Mouse (Mus musculus) midbrain, embryonic 15.5 days (tissue): ENCODE measurements at regions not wholly inside any gene's neighbourhood (a gene's known extent, or its start where the extent isn't known, plus 50 kb on each side); places are given as distances from the start of the nearest gene placed in this dataset.
"Not testable (repeated sequence)": the region's sequence is repeated elsewhere in the genome, so short reads cannot be mapped to it uniquely, and the experiment has no call there.

Source experiments
- ATAC-seq: fragments of 200-750 bp; cut with Nextera tagmentation; replicated peaks from 2 replicates; pipeline ENCODE4 v1.8.0; 2017; ENCODE audit warnings: moderate TSS enrichment
- H3K27ac ChIP-seq: fragments of 300-500 bp; sonication (generic); 2 replicates; pipeline ENCODE4 v1.5.1; 2015; ENCODE audit warnings: mild to moderate bottlenecking, inconsistent platforms
- H3K27me3 ChIP-seq: fragments of 300-500 bp; sonication (generic); replicated peaks from 2 replicates; pipeline ENCODE4 v1.6.1; 2015; ENCODE audit warnings: inconsistent platforms
- H3K36me3 ChIP-seq: fragments of 300-500 bp; sonication (generic); replicated peaks from 2 replicates; pipeline ENCODE4 v1.6.1; 2015; ENCODE audit warnings: inconsistent platforms
- H3K4me1 ChIP-seq: fragments of 300-500 bp; sonication (generic); 2 replicates; pipeline ENCODE4 v1.6.1; 2015; ENCODE audit warnings: inconsistent platforms
- H3K4me2 ChIP-seq: fragments of 300-500 bp; sonication (generic); 2 replicates; pipeline ENCODE4 v1.6.1; 2015; ENCODE audit warnings: inconsistent platforms, mild to moderate bottlenecking, moderate library complexity
- H3K4me3 ChIP-seq: fragments of 300-500 bp; sonication (generic); 2 replicates; pipeline ENCODE4 v1.5.1; 2015; ENCODE audit warnings: mild to moderate bottlenecking, inconsistent platforms
- H3K9ac ChIP-seq: fragments of 300-500 bp; sonication (generic); 2 replicates; pipeline ENCODE4 v1.6.1; 2015; ENCODE audit warnings: mild to moderate bottlenecking, inconsistent platforms
- H3K9me3 ChIP-seq: fragments of 300-500 bp; sonication (generic); 2 replicates; pipeline ENCODE4 v1.6.1; 2016; ENCODE audit warnings: inconsistent platforms
- WGBS: fragments of 180-500 bp; shearing (Covaris S2); methylation state at CpG from one replicate; pipeline ENCODE4 v1.1.7; 2015; ENCODE audit warnings: mixed read lengths; 5-methylcytosine and 5-hydroxymethylcytosine counted together

DNA sequence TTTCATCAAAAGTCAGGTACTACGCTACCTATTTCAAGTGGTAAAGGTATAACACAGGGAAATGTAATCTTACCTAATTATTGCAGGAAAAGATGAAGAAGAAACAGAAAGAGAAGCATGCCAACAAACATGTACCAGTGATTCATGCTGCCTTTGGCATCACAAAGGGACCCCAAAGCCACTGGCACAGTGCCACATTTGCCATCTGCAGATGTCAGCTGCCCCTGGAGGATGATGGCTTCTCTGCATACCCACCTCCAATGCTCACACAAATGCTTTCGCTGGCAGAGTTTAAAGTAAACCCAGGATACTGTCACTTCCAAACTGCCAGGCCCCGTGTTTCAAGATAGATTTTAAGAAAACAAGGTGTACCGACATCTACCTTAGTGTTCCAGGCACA is 168.6 kb upstream of the Fbxl7 start:
- H3K36me3 ChIP-seq: no peaks in the 10 kb centered on the region
- no peak overlapping the region for H3K4me2 ChIP-seq
- ATAC-seq: peak; percentile 63; the same call in 1 of the 2 replicates
- H3K27ac ChIP-seq: no peak overlapping the region
- H3K4me1 ChIP-seq: no peaks in the 10 kb centered on the region
- 67% methylated on average over 4 of the region's 4 CpGs for WGBS
- no peak overlapping the region for H3K4me3 ChIP-seq
- no peaks in the 10 kb centered on the region for H3K27me3 ChIP-seq
- no peaks in the 10 kb centered on the region for H3K9me3 ChIP-seq
- no peak overlapping the region for H3K9ac ChIP-seq

DNA sequence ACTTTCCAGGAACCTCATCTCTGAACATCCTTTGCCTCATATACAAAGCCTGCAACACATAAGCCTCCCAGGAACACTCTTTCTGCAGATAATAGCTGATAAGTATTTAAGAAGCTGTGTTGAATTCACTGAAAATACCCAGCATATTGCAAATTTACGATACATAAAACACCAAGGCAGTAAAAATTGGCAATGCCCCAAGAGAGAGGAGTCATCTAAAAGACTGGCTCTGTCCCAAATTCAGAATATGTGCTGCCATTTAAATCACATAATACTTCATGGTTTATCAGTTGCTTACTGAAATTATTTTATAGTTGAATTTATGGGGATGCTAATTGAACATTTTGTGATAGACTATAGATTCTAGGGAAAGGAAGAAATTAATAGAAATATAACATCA is 172.3 kb upstream of the Fbxl7 start:
- H3K4me1 ChIP-seq: no peaks in the 10 kb centered on the region
- H3K4me3 ChIP-seq: no peak overlapping the region
- H3K9me3 ChIP-seq: no peaks in the 10 kb centered on the region
- no peaks in the 10 kb centered on the region for H3K27me3 ChIP-seq
- no peak overlapping the region for H3K9ac ChIP-seq
- H3K27ac ChIP-seq: no peak overlapping the region
- no peak overlapping the region for H3K4me2 ChIP-seq
- H3K36me3 ChIP-seq: no peaks in the 10 kb centered on the region
- WGBS: 71% methylated on average over 1 of the region's 1 CpGs
- ATAC-seq: no peak

DNA sequence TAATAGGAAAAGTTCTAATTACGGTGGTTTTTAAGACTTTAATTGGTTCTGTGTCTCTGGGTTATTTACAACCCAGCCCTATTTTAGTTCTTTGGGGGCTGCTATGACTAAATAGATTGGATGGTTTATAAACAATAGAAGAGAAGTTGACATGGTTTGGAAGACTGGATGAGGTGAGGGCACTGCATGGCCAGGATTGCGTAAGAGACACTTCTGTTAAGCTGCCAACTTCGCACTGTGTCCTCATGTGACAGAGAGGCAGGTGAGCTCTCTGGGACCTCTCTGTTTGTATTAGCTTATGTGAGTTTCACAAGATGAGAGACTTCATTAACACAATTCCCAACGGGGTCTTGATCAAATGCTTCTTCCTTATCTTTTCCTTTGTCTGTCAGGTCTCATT is 182.5 kb upstream of the Fbxl7 start:
- H3K27ac ChIP-seq: no peak overlapping the region
- 90% methylated on average over 4 of the region's 4 CpGs for WGBS
- H3K4me3 ChIP-seq: no peak overlapping the region
- ATAC-seq: no peak
- H3K36me3 ChIP-seq: no peaks in the 10 kb centered on the region
- H3K9ac ChIP-seq: no peak overlapping the region
- H3K9me3 ChIP-seq: no peaks in the 10 kb centered on the region
- no peaks in the 10 kb centered on the region for H3K4me1 ChIP-seq
- no peaks in the 10 kb centered on the region for H3K27me3 ChIP-seq
- H3K4me2 ChIP-seq: no peak overlapping the region

DNA sequence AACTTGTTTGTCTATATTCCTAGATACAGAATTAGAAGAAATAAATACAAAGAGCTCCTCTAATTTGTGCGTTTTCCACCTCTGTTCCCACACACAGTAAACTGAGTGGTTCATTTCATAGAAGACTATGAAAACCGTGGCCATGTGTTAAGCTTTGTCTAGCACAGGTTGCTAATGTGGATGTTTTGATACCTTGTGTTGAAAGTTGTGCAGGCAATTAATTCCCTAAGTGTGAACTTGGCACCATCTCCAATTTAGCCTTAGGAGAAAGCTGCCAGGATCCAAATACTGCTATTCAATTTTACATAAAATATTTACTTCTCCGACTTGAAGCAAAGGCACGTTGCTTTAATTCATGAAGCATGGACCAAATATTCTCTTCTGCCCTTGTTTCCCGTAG is 187.4 kb upstream of the Fbxl7 start:
- WGBS: 81% methylated on average over 5 of the region's 5 CpGs
- Histone ChIP-seq H3K9me3 (no peaks in the 10 kb centered on the region), H3K27me3 (no peaks in the 10 kb centered on the region), H3K4me2 (no peak overlapping the region), H3K4me1 (no peaks in the 10 kb centered on the region), H3K27ac (no peak overlapping the region), H3K4me3 (no peak overlapping the region), H3K36me3 (no peaks in the 10 kb centered on the region), H3K9ac (no peak overlapping the region)
- ATAC-seq: no peak

DNA sequence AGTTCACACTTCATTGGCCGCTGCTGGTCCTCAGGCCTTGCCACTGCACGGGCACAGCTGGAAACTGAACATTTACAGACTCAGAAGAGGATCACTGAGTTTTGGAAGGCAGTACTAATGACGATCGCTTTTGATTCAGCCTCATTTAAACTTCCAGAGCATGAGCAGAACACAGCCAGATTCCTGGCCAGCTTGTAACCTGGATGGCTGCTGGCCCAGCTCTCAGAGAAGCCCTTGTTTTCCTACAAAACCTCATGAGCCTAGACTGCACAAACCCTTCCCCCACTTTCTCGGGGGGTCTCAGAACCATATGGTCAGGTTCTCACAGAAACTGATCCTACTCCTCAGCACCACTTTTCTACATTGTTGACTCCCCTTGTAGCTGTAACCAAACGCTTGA is 188.2 kb upstream of the Fbxl7 start:
- H3K4me1 ChIP-seq: no peaks in the 10 kb centered on the region
- no peaks in the 10 kb centered on the region for H3K27me3 ChIP-seq
- ATAC-seq: no peak
- H3K4me3 ChIP-seq: no peak overlapping the region
- H3K36me3 ChIP-seq: no peaks in the 10 kb centered on the region
- 58% methylated on average over 6 of the region's 6 CpGs for WGBS
- H3K4me2 ChIP-seq: no peak overlapping the region
- no peak overlapping the region for H3K9ac ChIP-seq
- no peaks in the 10 kb centered on the region for H3K9me3 ChIP-seq
- H3K27ac ChIP-seq: no peak overlapping the region

DNA sequence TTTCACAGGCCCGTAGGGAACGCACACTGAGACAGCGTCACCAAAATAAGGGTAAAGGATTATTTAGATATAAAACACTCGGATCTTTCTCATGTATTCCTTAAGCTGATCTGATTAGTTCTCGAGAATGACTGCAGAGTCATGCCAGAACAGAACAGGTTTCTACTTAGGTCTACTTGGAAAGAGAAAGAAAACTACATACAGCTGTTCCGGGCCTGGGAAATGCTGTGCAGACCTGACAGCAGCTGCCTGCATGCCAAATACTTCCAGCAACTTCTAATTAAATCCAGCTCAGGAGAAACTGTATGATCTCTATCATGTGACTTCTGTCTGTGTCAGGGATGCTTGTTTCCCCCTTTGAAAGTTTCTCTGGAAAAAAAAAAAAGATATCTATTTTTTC is 193.8 kb upstream of the Fbxl7 start:
- no peak overlapping the region for H3K4me2 ChIP-seq
- no peaks in the 10 kb centered on the region for H3K36me3 ChIP-seq
- no peak overlapping the region for H3K27ac ChIP-seq
- H3K4me3 ChIP-seq: no peak overlapping the region
- H3K9me3 ChIP-seq: no peaks in the 10 kb centered on the region
- no peak for ATAC-seq
- H3K9ac ChIP-seq: no peak overlapping the region
- H3K27me3 ChIP-seq: no peaks in the 10 kb centered on the region
- H3K4me1 ChIP-seq: no peaks in the 10 kb centered on the region
- WGBS: 84% methylated on average over 6 of the region's 6 CpGs

DNA sequence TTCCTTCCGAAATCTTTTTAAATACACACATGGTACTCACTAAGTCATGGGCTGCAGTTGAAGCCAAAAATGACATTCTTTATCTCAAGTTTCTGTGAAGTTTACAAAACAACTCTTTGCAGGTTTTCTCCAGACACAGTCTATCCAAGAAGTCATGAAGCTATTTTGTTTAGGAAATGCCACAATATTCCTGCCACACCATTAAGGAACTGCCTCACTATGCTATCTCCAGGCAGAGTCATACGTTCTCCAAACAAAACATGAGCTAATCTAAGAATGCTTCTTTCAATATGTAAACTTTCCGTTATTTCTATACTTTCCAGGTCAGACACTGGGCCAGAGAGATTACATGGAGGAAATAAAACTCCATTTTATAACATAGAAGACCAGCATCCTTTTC is 198.7 kb upstream of the Fbxl7 start:
- no peaks in the 10 kb centered on the region for H3K9me3 ChIP-seq
- 89% methylated on average over 3 of the region's 3 CpGs for whole genome bisulfite sequencing
- no peaks in the 10 kb centered on the region for H3K36me3 ChIP-seq
- no peaks in the 10 kb centered on the region for H3K4me1 ChIP-seq
- H3K9ac ChIP-seq: no peak overlapping the region
- H3K4me3 ChIP-seq: no peak overlapping the region
- no peak for ATAC-seq
- no peak overlapping the region for H3K27ac ChIP-seq
- no peak overlapping the region for H3K4me2 ChIP-seq
- no peaks in the 10 kb centered on the region for H3K27me3 ChIP-seq

DNA sequence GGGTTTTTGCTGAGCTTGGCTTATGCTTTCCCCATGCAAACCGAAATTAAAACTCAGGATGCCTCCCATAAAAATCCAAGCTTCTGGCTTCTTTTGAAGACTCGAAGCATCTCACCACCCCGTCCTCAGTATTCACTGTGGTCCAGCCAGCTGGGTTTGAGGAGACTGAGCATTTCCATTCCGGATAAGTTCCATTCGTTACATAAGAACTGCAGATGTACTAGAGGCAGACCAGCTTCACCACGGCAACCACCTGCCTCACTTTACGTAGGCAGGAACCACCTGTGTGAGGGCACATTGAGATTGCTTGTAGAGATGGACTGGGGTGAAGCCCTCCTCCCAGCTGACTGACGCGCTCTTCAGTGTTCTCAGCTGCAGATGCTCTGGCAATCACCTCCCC is 199.9 kb upstream of the Fbxl7 start:
- 92% methylated on average over 9 of the region's 9 CpGs for WGBS
- Histone ChIP-seq H3K36me3 (no peaks in the 10 kb centered on the region), H3K9me3 (no peaks in the 10 kb centered on the region)

DNA sequence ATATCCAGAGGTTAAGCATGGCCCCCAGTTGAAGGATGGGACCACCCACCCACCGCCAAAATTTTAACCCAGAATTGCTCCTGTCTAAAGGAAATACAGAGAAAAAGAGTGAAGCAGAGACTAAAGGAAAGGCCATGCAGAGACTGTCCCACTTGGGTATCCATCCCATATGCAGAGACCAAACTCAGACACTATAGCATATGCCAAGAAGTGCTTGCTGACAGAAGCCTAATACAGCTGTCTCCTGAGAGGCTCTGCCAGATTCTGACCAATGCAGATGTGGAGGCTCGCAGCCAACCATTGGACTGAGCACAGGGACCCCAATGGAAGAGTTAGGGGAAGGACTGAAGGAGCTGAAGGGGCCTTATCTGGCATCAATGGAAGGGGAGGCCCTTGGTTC is 206.2 kb upstream of the Fbxl7 start:
- not testable (repeated sequence) for H3K4me2 ChIP-seq, H3K36me3 ChIP-seq, H3K9me3 ChIP-seq, H3K4me1 ChIP-seq, H3K27me3 ChIP-seq, ATAC-seq, H3K27ac ChIP-seq, H3K4me3 ChIP-seq, H3K9ac ChIP-seq
- WGBS: 93% methylated on average over 2 of the region's 2 CpGs

More for the DNA sequence above, 199.9 kb upstream of the Fbxl7 start:
- Histone ChIP-seq H3K4me1 (no peaks in the 10 kb centered on the region), H3K27ac (no peak overlapping the region), H3K4me2 (no peak overlapping the region), H3K27me3 (no peaks in the 10 kb centered on the region), H3K9ac (no peak overlapping the region), H3K4me3 (no peak overlapping the region)
- no peak for ATAC-seq

DNA sequence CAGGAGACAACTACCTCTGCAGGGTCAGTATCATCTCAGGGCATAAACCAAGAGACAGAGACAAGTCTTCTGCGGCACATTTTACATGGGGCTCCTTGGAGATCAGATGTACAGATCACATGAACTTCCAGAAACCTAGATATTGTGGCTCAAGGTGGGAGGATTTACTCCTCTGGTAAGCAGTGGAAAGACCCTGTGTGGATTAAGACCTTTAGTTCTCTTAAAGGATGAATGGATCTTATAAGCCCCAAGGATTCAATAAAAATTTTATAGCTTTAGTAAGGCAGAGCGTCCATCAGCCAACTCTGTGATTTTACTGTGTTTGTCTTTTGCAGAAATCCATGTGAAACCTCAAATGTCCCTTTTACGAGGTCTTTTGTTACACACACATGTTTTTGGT is 213.8 kb upstream of the Fbxl7 start:
- Histone ChIP-seq H3K4me1 (no peaks in the 10 kb centered on the region), H3K4me2 (no peak overlapping the region), H3K9me3 (no peaks in the 10 kb centered on the region), H3K9ac (no peak overlapping the region), H3K27me3 (no peaks in the 10 kb centered on the region), H3K4me3 (no peak overlapping the region), H3K36me3 (no peaks in the 10 kb centered on the region), H3K27ac (no peak overlapping the region)
- no peak for ATAC-seq
- WGBS: 90% methylated on average over 3 of the region's 3 CpGs

DNA sequence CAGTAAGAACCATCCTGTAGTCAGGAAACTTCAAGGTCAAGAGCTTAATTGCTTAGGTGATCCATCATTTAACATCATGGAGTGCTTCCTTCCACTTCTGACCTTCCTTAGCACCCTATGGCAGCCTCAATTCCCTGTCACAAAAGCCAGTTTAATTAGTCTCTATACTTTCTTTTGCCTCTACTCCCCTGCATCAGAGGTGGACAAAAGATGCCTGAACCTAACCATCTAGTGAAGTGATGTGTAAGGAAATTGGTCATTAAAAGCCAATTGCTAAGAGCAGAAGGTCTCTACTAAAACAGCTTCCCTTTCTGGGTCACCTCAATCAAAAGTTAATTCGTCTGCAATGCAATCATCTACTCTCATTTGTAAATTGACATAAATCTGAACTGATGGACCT is 234.3 kb upstream of the Fbxl7 start:
- Histone ChIP-seq H3K9me3 (no peaks in the 10 kb centered on the region), H3K4me1 (peaks cover 6% of the 10 kb centered on the region; the same call in 1 of the 2 replicates), H3K4me2 (no peak overlapping the region), H3K9ac (no peak overlapping the region), H3K27ac (no peak overlapping the region), H3K4me3 (no peak overlapping the region), H3K27me3 (no peaks in the 10 kb centered on the region), H3K36me3 (no peaks in the 10 kb centered on the region)
- no peak for ATAC-seq
- 64% methylated on average over 1 of the region's 1 CpGs for WGBS

DNA sequence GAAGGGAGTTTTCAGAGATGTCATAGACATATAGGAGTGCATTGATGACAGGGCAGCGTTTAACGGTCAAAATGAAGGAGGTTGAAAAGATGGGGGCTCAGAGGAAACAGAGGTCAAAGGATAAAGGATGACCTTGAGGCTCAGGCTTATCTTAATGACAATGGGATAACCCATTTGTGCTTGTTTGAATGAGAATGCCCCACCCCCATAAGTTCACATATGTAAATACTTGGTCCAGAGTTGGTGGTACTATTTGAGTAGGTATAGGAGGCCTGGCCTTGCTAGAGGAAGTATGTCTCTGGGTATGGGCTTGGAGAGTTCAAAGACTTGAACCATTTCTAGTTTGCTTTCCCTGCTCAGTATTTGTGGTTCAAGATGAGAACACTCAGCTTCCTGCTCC is 237.4 kb upstream of the Fbxl7 start:
- Histone ChIP-seq H3K27me3 (no peaks in the 10 kb centered on the region), H3K36me3 (no peaks in the 10 kb centered on the region), H3K9ac (no peak overlapping the region), H3K9me3 (no peaks in the 10 kb centered on the region), H3K4me2 (no peak overlapping the region), H3K4me3 (no peak overlapping the region), H3K27ac (no peak overlapping the region), H3K4me1 (no peaks in the 10 kb centered on the region)
- WGBS: 55% methylated on average over 2 of the region's 2 CpGs
- no peak for ATAC-seq

DNA sequence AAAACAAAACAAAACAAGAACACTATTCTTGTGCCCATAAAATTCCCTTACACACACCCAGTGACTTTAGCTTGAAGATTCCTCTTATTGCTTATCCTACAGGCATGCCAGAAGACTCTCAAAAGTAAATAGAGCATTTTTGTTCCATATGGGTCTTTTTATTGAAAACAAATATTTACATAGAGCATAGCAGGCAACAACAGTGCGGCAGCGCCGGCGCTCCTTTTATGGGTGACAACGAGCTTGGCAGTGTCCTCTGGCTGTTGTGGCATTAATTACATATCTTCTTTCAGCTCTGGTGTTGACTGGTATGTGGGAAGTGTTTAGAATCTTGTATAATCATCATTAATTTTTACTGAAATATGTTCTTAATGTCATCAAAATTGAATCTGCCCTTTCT is 242.2 kb upstream of the Fbxl7 start:
- no peak for ATAC-seq

DNA sequence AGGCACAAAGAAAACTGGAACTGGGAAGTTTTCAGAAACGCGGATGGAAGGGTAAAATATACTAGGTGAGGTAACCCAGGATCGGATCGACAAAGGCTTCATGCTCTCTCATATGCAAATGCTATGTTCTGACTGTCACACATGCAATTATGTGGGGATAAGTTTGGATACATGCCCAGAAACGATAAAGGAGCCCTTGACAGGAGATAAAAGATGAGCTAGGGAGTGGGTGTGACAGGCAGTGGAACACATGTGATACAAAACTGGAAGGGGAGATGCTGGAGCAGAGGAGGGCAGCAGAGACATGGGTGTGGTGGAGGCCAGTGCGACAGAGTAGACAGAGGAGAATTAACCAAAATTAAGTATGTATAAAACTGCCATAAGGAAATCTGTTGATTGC is 250.5 kb upstream of the Fbxl7 start:
- H3K4me2 ChIP-seq: no peak overlapping the region
- H3K4me3 ChIP-seq: no peak overlapping the region
- H3K27ac ChIP-seq: no peak overlapping the region
- no peaks in the 10 kb centered on the region for H3K27me3 ChIP-seq
- no peak; the same call in 1 of the 2 replicates for ATAC-seq
- no peaks in the 10 kb centered on the region for H3K9me3 ChIP-seq
- H3K9ac ChIP-seq: no peak overlapping the region
- no peaks in the 10 kb centered on the region for H3K4me1 ChIP-seq
- H3K36me3 ChIP-seq: no peaks in the 10 kb centered on the region
- 54% methylated on average over 6 of the region's 6 CpGs for WGBS

More for the DNA sequence above, 242.2 kb upstream of the Fbxl7 start:
- no peak overlapping the region for H3K4me3 ChIP-seq
- no peak overlapping the region for H3K9ac ChIP-seq
- no peak overlapping the region for H3K27ac ChIP-seq
- no peaks in the 10 kb centered on the region for H3K36me3 ChIP-seq
- H3K4me2 ChIP-seq: no peak overlapping the region
- 88% methylated on average over 5 of the region's 5 CpGs for WGBS
- H3K9me3 ChIP-seq: no peaks in the 10 kb centered on the region
- no peaks in the 10 kb centered on the region for H3K4me1 ChIP-seq
- no peaks in the 10 kb centered on the region for H3K27me3 ChIP-seq
